Mouse (Mus musculus) thymus, adult 2 months (tissue): ENCODE measurements at regions not wholly inside any gene's neighbourhood (a gene's known extent, or its start where the extent isn't known, plus 50 kb on each side); places are given as distances from the start of the nearest gene placed in this dataset.

Experiments used
- DNase-seq: peaks from one replicate; pipeline ENCODE4 v3.0.0; 2021
- H3K27ac ChIP-seq: fragments of 200-500 bp; 2 replicates; pipeline ENCODE4 v1.5.1; 2012; ENCODE audit warnings: low read length, control low read depth; ENCODE audit not compliant: control insufficient read depth, insufficient read depth
- H3K27me3 ChIP-seq: fragments of 200-500 bp; 2 replicates; pipeline ENCODE4 v1.6.1; 2012; ENCODE audit warnings: mild to moderate bottlenecking, low read length, moderate library complexity, mixed read lengths; ENCODE audit not compliant: control insufficient read depth, insufficient read depth
- H3K36me3 ChIP-seq: fragments of 200-500 bp; 2 replicates; pipeline ENCODE4 v1.6.1; 2012; ENCODE audit warnings: mild to moderate bottlenecking, low read length, moderate library complexity; ENCODE audit not compliant: control insufficient read depth, insufficient read depth
- H3K4me1 ChIP-seq: fragments of 200-500 bp; replicated peaks from 2 replicates; pipeline ENCODE4 v1.6.1; 2012; ENCODE audit warnings: low read length; ENCODE audit not compliant: control insufficient read depth, insufficient read depth
- H3K4me3 ChIP-seq: fragments of 200-500 bp; 2 replicates; pipeline ENCODE4 v1.5.1; 2012; ENCODE audit warnings: mild to moderate bottlenecking, low read length, control low read depth, moderate library complexity; ENCODE audit not compliant: control insufficient read depth, insufficient read depth
- CTCF ChIP-seq: fragments of 200-500 bp; IDR thresholded peaks from 2 replicates; pipeline ENCODE4 v1.5.1; 2012; ENCODE audit warnings: mild to moderate bottlenecking, control low read depth, low read length, moderate library complexity, borderline replicate concordance; ENCODE audit not compliant: control insufficient read depth, poor library complexity, insufficient read depth; ENCODE audit errors: extremely low read depth
- POLR2A ChIP-seq: fragments of 200-500 bp; IDR thresholded peaks from 2 replicates; pipeline ENCODE4 v1.6.1; 2012; ENCODE audit warnings: mild to moderate bottlenecking, low read length, control low read depth, moderate library complexity; ENCODE audit not compliant: control insufficient read depth, poor library complexity, insufficient read depth; ENCODE audit errors: extremely low read depth
- WGBS: fragments of 180-500 bp; shearing (Covaris S2); methylation state at CpG from one replicate; pipeline ENCODE4 v1.1.7; 2018; 5-methylcytosine and 5-hydroxymethylcytosine counted together

GRCm38 (mm10) chr17:9932186-9932585, 262.7 kb upstream of the Pabpc6 start:
- no peaks in the 10 kb centered on the region for H3K27me3 ChIP-seq
- WGBS: 93% methylated on average over 8 of the region's 8 CpGs
- no peak for DNase-seq
- TF ChIP-seq POLR2A (no peak), CTCF (no peak)
- H3K4me3 ChIP-seq: no peak overlapping the region
- no peaks in the 10 kb centered on the region for H3K4me1 ChIP-seq
- no peaks in the 10 kb centered on the region for H3K36me3 ChIP-seq
- no peak overlapping the region for H3K27ac ChIP-seq

- 89% methylated on average over 6 of the region's 6 CpGs for WGBS
- no peak for DNase-seq
- H3K27me3 ChIP-seq: no peaks in the 10 kb centered on the region
- H3K4me3 ChIP-seq: no peak overlapping the region
- H3K27ac ChIP-seq: no peak overlapping the region
- H3K36me3 ChIP-seq: no peaks in the 10 kb centered on the region
- no peaks in the 10 kb centered on the region for H3K4me1 ChIP-seq
- TF ChIP-seq CTCF: no peak
- TF ChIP-seq POLR2A: no peak
Observed at GRCm38 (mm10) chr17:9931526-9931925, 262.0 kb upstream of the Pabpc6 start.

GRCm38 (mm10) chr17:9929448-9930088, 260.1 kb upstream of the Pabpc6 start:
- Histone ChIP-seq H3K27ac (no peak overlapping the region), H3K4me1 (no peaks in the 10 kb centered on the region), H3K27me3 (no peaks in the 10 kb centered on the region), H3K4me3 (no peak overlapping the region), H3K36me3 (no peaks in the 10 kb centered on the region)
- WGBS: 80% methylated on average over 8 of the region's 8 CpGs
- no peak for TF ChIP-seq POLR2A
- no peak for TF ChIP-seq CTCF
- DNase-seq: no peak

GRCm38 (mm10) chr17:9927724-9928123, 258.2 kb upstream of the Pabpc6 start:
- H3K27ac ChIP-seq: no peak overlapping the region

GRCm38 (mm10) chr17:9926308-9926707, 256.8 kb upstream of the Pabpc6 start:
- Histone ChIP-seq H3K36me3 (no peaks in the 10 kb centered on the region), H3K27me3 (no peaks in the 10 kb centered on the region), H3K4me3 (no peak overlapping the region), H3K27ac (no peak overlapping the region), H3K4me1 (no peaks in the 10 kb centered on the region)
- no peak for TF ChIP-seq POLR2A
- no peak for TF ChIP-seq CTCF
- DNase-seq: no peak
- WGBS: 92% methylated on average over 4 of the region's 4 CpGs

More at GRCm38 (mm10) chr17:9927724-9928123, 258.2 kb upstream of the Pabpc6 start:
- H3K4me3 ChIP-seq: no peak overlapping the region
- WGBS: 68% methylated on average over 8 of the region's 8 CpGs
- no peaks in the 10 kb centered on the region for H3K4me1 ChIP-seq
- H3K27me3 ChIP-seq: no peaks in the 10 kb centered on the region
- DNase-seq: no peak
- TF ChIP-seq CTCF (no peak), POLR2A (no peak)
- H3K36me3 ChIP-seq: no peaks in the 10 kb centered on the region

GRCm38 (mm10) chr17:9921326-9921725, 251.8 kb upstream of the Pabpc6 start:
- Histone ChIP-seq H3K4me3 (no peak overlapping the region), H3K36me3 (no peaks in the 10 kb centered on the region), H3K4me1 (no peaks in the 10 kb centered on the region), H3K27me3 (no peaks in the 10 kb centered on the region), H3K27ac (no peak overlapping the region)
- TF ChIP-seq CTCF: no peak
- no peak for TF ChIP-seq POLR2A
- 66% methylated on average over 2 of the region's 2 CpGs for WGBS
- DNase-seq: no peak

GRCm38 (mm10) chr17:9917031-9917430, 247.5 kb upstream of the Pabpc6 start:
- Histone ChIP-seq H3K27ac (no peak overlapping the region), H3K4me1 (no peaks in the 10 kb centered on the region), H3K4me3 (no peak overlapping the region), H3K36me3 (no peaks in the 10 kb centered on the region), H3K27me3 (no peaks in the 10 kb centered on the region)
- DNase-seq: no peak
- TF ChIP-seq CTCF: no peak
- TF ChIP-seq POLR2A: no peak
- WGBS: 93% methylated on average over 2 of the region's 2 CpGs
